Mouse (Mus musculus) CH12.LX (cell line): ENCODE measurements around the gene Hist1h4b.

Source experiments
- CTCF ChIP-seq, 2 experiments: IDR thresholded peaks in 1 of 2; conservative IDR thresholded peaks in 1 of 2; 2 replicates each; pipeline ENCODE4 v1.5.1; 2011 to 2012; ENCODE audit warnings: low read depth in 2 of 2, low read length in 2 of 2, improper control_type of control experiment in 1 of 2, inconsistent platforms in 1 of 2, mild to moderate bottlenecking in 1 of 2, moderate library complexity in 1 of 2
- EP300 ChIP-seq: IDR thresholded peaks from 2 replicates; pipeline ENCODE4 v1.6.1; 2011; ENCODE audit warnings: low read length, improper control_type of control experiment
- ETS1 ChIP-seq: conservative IDR thresholded peaks from 2 replicates; pipeline ENCODE4 v1.6.1; 2012; ENCODE audit warnings: low read depth, mild to moderate bottlenecking, inconsistent platforms, low read length, improper control_type of control experiment, moderate library complexity
- JUN ChIP-seq: IDR thresholded peaks from 2 replicates; pipeline ENCODE4 v1.6.1; 2011; ENCODE audit warnings: low read depth, mild to moderate bottlenecking, low read length, improper control_type of control experiment, moderate library complexity; ENCODE audit not compliant: insufficient read depth
- MAFK ChIP-seq: IDR thresholded peaks from 2 replicates; pipeline ENCODE4 v1.6.1; 2011; ENCODE audit warnings: low read length, improper control_type of control experiment; ENCODE audit not compliant: insufficient replicate concordance
- MEF2A ChIP-seq: IDR thresholded peaks from 2 replicates; pipeline ENCODE4 v1.6.1; 2014; ENCODE audit warnings: low read depth, mild to moderate bottlenecking, inconsistent platforms, low read length, improper control_type of control experiment, borderline replicate concordance
- POLR2A ChIP-seq: IDR thresholded peaks from 2 replicates; pipeline ENCODE4 v1.6.1; 2011; ENCODE audit warnings: low read depth, mild to moderate bottlenecking, improper control_type of control experiment, low read length
- RCOR1 ChIP-seq: conservative IDR thresholded peaks from 2 replicates; pipeline ENCODE4 v1.6.1; 2012; ENCODE audit warnings: low read depth, mild to moderate bottlenecking, inconsistent platforms, low read length, improper control_type of control experiment
- USF1 ChIP-seq: IDR thresholded peaks from 2 replicates; pipeline ENCODE4 v1.6.1; 2014; ENCODE audit warnings: low read depth, mild to moderate bottlenecking, inconsistent platforms, low read length, improper control_type of control experiment
- ZNF384 ChIP-seq: IDR thresholded peaks from 2 replicates; pipeline ENCODE4 v1.6.1; 2012; ENCODE audit warnings: low read depth, low read length, improper control_type of control experiment, inconsistent platforms

- TF ChIP-seq CTCF (conservative IDR thresholded peaks at IDR 0.05 in 1 of 2, IDR thresholded peaks at IDR 0.05 in 1 of 2; ENCODE audit: low read depth in 2 of 2, low read length in 2 of 2) = no peak
- TF ChIP-seq ETS1 = no peak
- TF ChIP-seq POLR2A = no peak
- TF ChIP-seq USF1 = no peak
- no peak for TF ChIP-seq JUN
- TF ChIP-seq MEF2A = no peak
- no peak for TF ChIP-seq ZNF384
- no peak for TF ChIP-seq MAFK
- TF ChIP-seq EP300 = no peak
- TF ChIP-seq RCOR1 = no peak
Observed at GRCm38 (mm10) chr13:23728472-23729191, 28.2 kb upstream of the Hist1h4b start.
